Mouse (Mus musculus): Measurements from ENCODE around the gene Calhm3. TPM values are rescaled to one million over a fixed set of nuclear protein-coding genes. Genes with fewer than 3 reads are reported as not detected.

The Calhm3 gene
- polyA plus RNA-seq, 1 experiment from 2014 or later = not detected

Other genes with a start within 250 kb of the Calhm3 start
- 11.9 and 13.7 TPM in 2 replicates for gene Ina, start 143.1 kb downstream of the Calhm3 start, polyA plus RNA-seq (2015; fragmentation: Nextera tagmentation; extraction: Ambion mirVana)
- gene Nt5c2, start 142.6 kb downstream of the Calhm3 start, polyA plus RNA-seq (2015; fragmentation: Nextera tagmentation; extraction: Ambion mirVana) = 69.4 and 76.6 TPM in 2 replicates
- 16.6 and 18.7 TPM in 2 replicates for gene Pcgf6, start 106.9 kb downstream of the Calhm3 start, polyA plus RNA-seq (2015; fragmentation: Nextera tagmentation; extraction: Ambion mirVana)
- 4.5 and 5.1 TPM in 2 replicates for gene Taf5, start 90.0 kb downstream of the Calhm3 start, polyA plus RNA-seq (2015; fragmentation: Nextera tagmentation; extraction: Ambion mirVana)
- gene Usmg5, start 67.1 kb downstream of the Calhm3 start, polyA plus RNA-seq (2015; fragmentation: Nextera tagmentation; extraction: Ambion mirVana) = 1,167 and 1,215 TPM in 2 replicates
- 8.6 and 8.9 TPM in 2 replicates for gene Pdcd11, start 67.0 kb downstream of the Calhm3 start, polyA plus RNA-seq (2015; fragmentation: Nextera tagmentation; extraction: Ambion mirVana)
- 7.5 and 7.7 TPM in 2 replicates for gene Calhm2, start 19.5 kb downstream of the Calhm3 start, polyA plus RNA-seq (2015; fragmentation: Nextera tagmentation; extraction: Ambion mirVana)
- gene Calhm1, start 13.5 kb downstream of the Calhm3 start, polyA plus RNA-seq (2015; fragmentation: Nextera tagmentation; extraction: Ambion mirVana) = not detected in 2 replicates
- 7.5 and 8.5 TPM in 2 replicates for gene Neurl1a, start 21.1 kb upstream of the Calhm3 start, polyA plus RNA-seq (2015; fragmentation: Nextera tagmentation; extraction: Ambion mirVana)